Mouse (Mus musculus): ENCODE results near the gene Cluap1. TPM values are rescaled to one million over a fixed set of nuclear protein-coding genes. Genes with fewer than 3 reads are reported as not detected.

The Cluap1 gene
- polyA plus RNA-seq (2012; rRNA removed): 41.1 and 42.7 TPM in 2 replicates

DNA sequence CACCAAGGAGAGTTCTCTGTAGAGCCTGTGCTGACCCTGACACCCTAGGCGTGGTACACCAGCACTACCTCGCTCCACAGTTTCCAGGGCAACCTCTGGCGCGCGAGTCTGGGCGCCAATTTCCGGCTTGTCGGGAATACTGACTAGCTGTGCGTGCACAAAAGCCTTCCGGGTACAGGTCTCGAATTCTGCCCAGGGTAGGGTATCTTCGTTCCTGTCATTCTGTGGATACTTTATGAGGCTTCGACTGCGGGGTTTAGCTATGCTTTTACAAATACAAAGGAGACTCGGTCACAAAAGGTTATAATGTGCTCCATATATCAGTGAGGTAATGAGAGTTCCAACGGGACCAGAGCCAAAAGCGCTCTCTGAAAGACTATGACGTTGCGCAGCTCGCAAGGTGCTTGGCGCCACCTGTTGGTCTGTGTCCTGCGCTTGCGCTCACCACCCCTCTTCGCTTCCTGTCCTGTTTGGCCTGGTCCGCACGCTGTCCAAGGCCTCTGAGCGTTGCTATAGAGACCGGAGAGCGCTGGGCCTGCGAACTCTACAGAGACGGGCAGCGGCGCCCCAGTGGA, at the start of gene Cluap1, which contains the start of gene 1700037C18Rik:
TSS of gene Cluap1 (plus strand) at position 265 of the 575 bp plus-strand sequence.
TSS of gene 1700037C18Rik (minus strand) at position 153 of the 575 bp plus-strand sequence.

DNA sequence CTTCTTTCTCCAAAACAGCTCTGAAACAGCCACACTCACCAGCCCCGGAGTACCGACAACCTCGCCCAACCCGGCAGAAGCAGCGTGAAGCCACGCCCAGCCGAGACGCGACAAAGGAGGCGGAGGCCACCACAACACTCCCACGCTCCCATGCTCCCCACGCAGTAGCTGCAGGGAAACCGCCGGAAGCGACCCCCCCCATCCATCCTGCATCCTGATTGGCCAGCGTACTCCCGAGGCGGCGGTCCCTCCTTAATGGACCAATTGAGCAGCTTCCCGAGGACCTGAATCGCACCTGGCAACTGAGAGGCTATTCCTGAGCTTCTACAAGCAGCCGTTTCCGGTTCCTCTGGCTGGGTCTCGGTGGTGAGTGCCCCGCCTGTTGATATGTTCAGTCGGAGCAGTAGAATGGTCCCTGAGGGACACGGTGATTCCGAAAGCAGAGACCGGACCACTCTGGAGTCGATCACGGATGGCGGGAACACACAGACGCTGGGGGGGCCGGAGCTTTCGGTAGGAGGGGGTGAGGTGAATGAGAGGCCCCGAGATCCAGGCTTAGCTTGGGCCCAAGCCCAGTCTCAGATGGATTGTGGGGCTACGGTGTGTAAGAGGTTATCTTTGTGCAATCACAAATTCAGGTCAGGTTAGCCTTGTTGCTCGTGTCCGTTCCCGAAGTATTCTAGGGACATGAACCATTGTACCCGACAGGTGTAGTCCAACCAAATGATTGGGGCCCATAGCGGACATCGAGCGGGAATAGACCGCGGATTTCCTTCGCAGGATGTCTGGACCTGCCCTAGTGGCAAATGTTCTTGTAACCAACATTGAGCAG, 36.2 kb upstream of the Cluap1 start, which contains the start of gene Naa60:
TSS of gene Naa60 (plus strand) at position 160 of the 832 bp plus-strand sequence.

GRCm38 (mm10) chr16:3884201-3885064, 24.2 kb upstream of the Cluap1 start, which contains the start of the genes Zfp597 and Gm20695:
Zfp597 (minus strand) TSS chr16:3884561.
Gm20695 (plus strand) TSS chr16:3884648.

DNA sequence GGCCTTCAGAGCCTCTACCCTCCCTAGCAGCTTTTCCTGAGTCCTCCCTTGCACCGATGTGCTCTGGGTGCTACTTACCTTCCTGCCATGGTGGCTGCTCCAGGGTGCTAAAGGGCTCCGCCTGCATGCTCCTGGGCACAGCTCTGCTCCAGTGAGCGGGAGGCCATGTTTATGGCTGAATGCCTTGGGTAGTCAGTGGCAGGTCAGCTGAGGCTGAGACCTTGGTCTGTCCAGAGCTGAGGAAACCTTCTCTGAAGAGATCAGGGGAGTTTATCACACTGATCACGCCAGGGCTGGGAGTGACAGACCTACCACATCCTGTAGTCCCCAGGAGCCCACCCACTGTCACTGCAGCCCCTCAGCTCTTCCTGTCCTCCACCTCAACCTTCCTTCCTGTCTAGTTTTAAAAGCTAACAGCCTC, 67.7 kb downstream of the Cluap1 start, which contains the start of gene Nlrc3:
TSS of gene Nlrc3 (minus strand) at position 382 of the 421 bp plus-strand sequence.

Other genes with a start within 250 kb of the Cluap1 start
- 0.01 TPM in 1 of 2 replicates, not detected in the other for gene Mefv, start 190.7 kb upstream of the Cluap1 start, polyA plus RNA-seq (2012; rRNA removed)
- gene Zfp263, start 164.7 kb upstream of the Cluap1 start, polyA plus RNA-seq (2012; rRNA removed): 19.6 and 19.8 TPM in 2 replicates
- not detected in 2 replicates for gene Olfr15, start 77.9 kb upstream of the Cluap1 start, polyA plus RNA-seq (2012; rRNA removed)
- 4.3 and 4.8 TPM in 2 replicates for gene Zfp174, start 61.5 kb upstream of the Cluap1 start, polyA plus RNA-seq (2012; rRNA removed)
- 71.9 and 76.3 TPM in 2 replicates for gene Naa60, start 36.4 kb upstream of the Cluap1 start, polyA plus RNA-seq (2012; rRNA removed)
- 16.4 and 16.7 TPM in 2 replicates for gene Zfp597, start 24.2 kb upstream of the Cluap1 start, polyA plus RNA-seq (2012; rRNA removed)
- 0.48 and 0.54 TPM in 2 replicates for gene Gm20695, start 24.2 kb upstream of the Cluap1 start, polyA plus RNA-seq (2012; rRNA removed)
- gene 1700037C18Rik, start 112 bp upstream of the Cluap1 start, polyA plus RNA-seq (2012; rRNA removed): 10.3 and 12.0 TPM in 2 replicates
- 2.4 and 2.6 TPM in 2 replicates for gene Nlrc3, start 67.8 kb downstream of the Cluap1 start, polyA plus RNA-seq (2012; rRNA removed)
- 58.6 and 60.7 TPM in 2 replicates for gene Slx4, start 95.0 kb downstream of the Cluap1 start, polyA plus RNA-seq (2012; rRNA removed)
- gene Dnase1, start 128.1 kb downstream of the Cluap1 start, polyA plus RNA-seq (2012; rRNA removed): 0.12 and 0.17 TPM in 2 replicates
- gene Trap1, start 169.0 kb downstream of the Cluap1 start, polyA plus RNA-seq (2012; rRNA removed): 65.1 and 68.8 TPM in 2 replicates